Mouse (Mus musculus): ENCODE results near the gene Dip2b.

Gene Dip2b

GRCm38 (mm10) chr15:100140428-100140827 is 102.0 kb downstream of the Dip2b start:
- no peak for DNase-seq

- no peak for DNase-seq
These were observed 104.8 kb downstream of the Dip2b start for GRCm38 (mm10) chr15:100143091-100143801.

DNA sequence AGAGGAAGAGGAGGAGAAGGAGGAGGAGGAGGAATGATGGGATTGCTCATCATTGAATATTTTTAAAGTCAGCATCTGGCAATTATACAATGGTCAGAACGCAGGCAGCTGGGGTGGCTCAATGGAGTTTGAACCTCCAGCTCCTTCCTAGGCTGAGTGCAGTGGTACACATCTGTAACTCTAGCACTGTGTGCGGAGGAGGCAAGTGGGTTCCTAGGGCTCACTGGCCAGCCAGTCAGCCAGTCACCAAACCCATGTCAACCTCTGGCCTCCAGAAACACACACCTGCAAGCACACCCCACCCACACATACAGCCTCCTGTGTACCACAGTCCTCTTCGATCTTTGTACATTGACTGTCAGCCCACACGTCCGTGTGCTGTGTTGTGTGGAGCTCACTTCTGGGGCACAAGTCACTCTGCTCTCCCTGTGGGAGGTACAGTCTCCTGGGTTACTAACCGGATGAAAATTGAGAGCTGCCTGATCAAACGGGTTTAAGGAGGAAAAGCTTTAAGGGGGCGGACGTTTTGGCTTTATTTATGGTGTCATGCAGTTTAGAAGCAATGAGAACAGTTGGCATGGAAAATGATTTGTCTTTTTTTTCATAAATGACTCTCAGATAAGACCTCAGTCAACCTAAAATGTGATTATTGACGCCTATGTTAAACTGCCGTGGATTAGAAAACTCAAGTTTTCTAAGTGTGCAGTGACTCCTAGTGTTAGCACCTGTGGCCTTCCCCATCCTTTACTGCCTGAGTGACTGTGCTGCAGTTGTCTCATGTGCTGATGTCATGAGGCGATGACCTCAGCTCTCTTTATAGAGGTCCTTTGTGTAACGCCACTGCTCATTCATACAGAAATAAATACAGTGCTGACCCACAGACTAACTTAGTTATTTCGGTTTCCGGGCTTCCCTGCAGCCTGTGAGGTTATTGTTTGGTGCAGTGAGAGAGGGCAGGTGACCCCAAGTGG is 106.7 kb downstream of the Dip2b start:
- DNase-seq, result no peak

DNA sequence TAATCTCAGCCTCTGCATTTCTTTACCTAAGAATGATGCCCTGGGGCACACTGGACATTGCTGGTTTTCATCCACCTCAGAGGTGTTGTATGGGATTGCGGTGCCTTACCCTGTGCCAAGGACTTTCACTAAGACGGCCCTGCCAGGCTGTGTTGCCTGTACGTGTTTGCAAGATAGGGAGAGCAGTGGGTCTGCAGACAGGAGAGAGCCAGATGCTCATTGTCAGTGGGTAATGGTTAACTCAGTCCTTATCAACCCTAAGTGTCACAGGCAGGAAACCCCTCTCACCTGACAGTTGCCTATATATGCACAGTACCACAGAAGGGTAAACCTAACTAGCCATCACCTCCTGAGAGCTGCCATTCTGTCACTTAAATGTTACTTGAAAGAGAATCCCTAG is 107.5 kb downstream of the Dip2b start:
- no peak for DNase-seq

- DNase-seq, result no peak
These were observed 112.1 kb downstream of the Dip2b start for GRCm38 (mm10) chr15:100150593-100150992.

- no peak for DNase-seq
These were observed 113.9 kb downstream of the Dip2b start for GRCm38 (mm10) chr15:100152321-100152720.

DNA sequence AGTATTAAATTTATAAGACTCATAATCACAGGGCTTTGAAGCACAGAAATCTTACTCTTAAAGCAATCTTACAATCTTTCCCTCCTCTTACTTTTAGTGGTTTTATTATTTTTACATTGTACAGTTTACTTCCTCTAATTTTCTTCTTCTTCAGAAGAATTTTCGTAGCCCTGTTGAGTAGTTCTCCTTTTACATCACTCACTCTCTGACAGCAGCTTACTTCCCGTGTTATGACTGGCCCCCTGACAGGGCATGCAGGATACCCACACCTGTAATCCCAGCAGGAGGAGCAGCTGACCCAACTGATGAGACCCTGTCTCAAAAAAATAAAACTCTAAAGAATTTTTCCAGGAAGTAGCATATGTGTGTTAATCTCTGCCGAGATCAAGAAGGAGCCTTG is 114.6 kb downstream of the Dip2b start:
- DNase-seq, result no peak

- no peak for DNase-seq
These were observed 117.7 kb downstream of the Dip2b start for GRCm38 (mm10) chr15:100156095-100156707.

- no peak for DNase-seq
These were observed 118.5 kb downstream of the Dip2b start for GRCm38 (mm10) chr15:100156781-100157470.

DNA sequence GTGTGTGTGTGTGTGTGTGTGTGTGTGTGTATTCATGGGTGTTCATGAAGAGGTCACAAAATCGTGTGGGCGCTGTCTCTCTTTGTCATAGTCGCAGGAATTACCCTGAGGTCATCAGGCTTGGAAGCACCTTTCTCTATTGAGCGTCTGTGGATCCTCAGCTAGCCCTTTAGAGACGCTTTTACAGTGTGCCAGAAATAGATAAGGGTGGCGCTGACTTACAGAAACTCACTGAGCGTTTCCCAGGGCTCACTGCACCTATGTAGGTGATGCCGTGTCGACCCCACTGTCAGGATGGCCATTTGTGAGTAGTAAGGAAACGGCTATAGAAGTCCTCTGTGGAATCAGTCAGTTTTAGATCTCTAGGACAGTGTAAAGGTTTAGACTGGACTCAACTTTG is 120.5 kb downstream of the Dip2b start:
- DNase-seq, result no peak

- no peak for DNase-seq
These were observed 123.3 kb downstream of the Dip2b start for GRCm38 (mm10) chr15:100161747-100162280.

- DNase-seq, result no peak
These were observed 125.1 kb downstream of the Dip2b start for GRCm38 (mm10) chr15:100163381-100164051.

DNA sequence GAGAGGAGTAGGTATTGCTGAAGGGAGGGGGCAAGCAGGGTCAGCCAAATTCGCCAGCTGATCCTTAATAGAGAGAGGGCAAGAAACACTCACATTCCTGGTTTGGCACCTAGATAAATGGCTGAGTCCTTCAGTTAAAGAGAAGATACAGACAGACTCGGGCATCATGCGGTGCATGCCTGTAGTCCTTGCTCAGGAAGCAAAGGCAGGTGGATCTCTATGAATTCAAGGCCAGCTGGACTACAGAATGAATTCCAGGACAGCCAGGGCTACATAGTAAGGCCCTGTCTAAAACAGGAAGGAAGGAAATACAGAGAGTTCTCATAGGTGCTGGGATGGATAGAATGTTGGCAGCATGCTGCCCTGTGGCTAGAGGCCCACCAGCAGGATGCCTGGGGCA is 128.0 kb downstream of the Dip2b start:
- no peak for DNase-seq

- DNase-seq, result no peak
These were observed 129.3 kb downstream of the Dip2b start for GRCm38 (mm10) chr15:100167791-100168190.

DNA sequence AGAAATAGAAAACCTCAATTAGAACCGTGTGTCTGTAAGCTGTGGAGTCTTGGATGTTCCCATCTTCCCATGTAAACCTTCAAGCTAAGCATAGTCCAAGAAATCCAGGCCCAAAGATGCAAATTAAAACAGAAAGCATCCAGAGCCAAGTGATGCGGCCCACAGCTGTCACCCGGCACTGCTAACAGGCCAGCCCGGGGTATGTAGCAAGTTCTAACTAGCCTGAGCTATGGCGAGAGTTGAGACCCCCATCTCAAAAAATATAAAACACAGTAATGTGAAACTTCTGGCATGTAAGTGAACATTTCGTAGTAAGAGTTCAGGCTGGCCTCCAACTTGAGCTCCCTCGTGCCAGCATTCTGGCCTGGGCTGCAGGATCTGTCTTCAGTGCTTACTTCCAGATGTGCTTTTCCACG is 129.7 kb downstream of the Dip2b start:
- DNase-seq, result no peak

DNA sequence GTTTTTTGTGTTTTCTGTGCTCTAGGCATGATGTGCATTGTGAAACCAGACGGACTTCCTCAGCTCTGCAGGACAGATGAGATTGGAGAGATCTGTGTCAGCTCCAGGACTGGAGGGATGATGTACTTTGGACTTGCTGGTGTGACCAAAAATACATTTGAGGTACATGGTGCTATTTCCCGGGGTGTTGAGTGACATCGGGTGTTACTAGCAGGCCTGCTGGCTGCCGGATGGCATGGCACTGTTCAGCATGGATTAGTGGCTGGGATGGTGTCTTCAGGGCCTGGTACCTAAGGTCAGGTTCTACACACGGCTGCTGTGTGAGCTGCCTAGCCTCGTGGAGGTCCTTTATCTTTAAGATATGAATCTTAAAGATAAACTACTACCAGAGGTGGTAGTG is 136.7 kb downstream of the Dip2b start:
- DNase-seq, result no peak

GRCm38 (mm10) chr15:100177167-100177566 is 138.7 kb downstream of the Dip2b start:
- DNase-seq, result no peak

GRCm38 (mm10) chr15:100177575-100177974 is 139.1 kb downstream of the Dip2b start:
- DNase-seq, result no peak

- no peak for DNase-seq
These were observed 140.0 kb downstream of the Dip2b start for GRCm38 (mm10) chr15:100178487-100178886.

DNA sequence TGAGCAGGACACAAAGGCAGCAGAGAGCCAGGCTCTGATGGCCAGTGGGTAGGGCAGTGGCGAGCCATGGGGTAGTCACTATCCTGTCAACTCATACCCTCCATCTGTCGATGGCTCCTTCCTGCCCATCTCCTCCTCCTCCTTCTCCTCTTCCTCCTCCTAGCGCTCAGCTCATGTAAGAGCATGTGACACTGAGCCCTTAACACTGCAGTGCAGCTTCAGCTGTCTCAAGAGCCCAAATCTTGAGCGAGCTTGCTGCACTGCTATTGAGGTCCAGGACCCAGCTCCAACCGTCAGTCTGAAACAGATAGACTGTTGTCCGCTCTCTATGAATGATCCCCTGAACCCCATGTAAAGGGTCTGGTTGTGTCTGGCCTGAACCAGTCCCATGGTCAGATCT is 141.2 kb downstream of the Dip2b start:
- DNase-seq, result no peak

DNA sequence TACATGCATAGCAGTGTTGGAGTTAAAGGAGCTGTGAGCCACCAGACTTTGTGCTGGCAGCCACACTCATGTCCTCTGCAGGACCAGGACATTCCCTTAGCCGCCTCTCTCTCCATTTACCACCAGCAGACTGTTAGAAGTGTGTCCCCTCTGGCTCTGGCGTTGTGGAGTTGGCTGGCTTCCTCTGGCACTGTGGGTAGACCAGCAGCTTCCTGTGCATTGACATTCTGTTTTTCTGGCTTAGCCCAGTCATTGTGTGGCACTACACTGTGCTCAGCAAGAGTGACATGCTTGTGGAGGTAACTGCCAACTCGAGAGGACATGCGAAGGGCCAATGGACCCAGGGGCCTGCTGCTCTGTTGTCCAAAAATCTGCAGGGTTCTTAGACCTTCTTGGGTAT is 141.8 kb downstream of the Dip2b start:
- no peak for DNase-seq

- no peak for DNase-seq
These were observed 143.4 kb downstream of the Dip2b start for GRCm38 (mm10) chr15:100181841-100182240.
